Mouse (Mus musculus) small intestine, adult 2 months (tissue): ENCODE measurements around the gene Ccdc157.

ENCODE experiments used
- CTCF ChIP-seq: fragments of 200-500 bp; IDR thresholded peaks from 2 replicates; pipeline ENCODE4 v1.5.1; 2012; ENCODE audit warnings: low read depth, mild to moderate bottlenecking, control low read depth, inconsistent platforms, low read length, moderate library complexity, mixed read lengths; ENCODE audit not compliant: insufficient replicate concordance, insufficient read length; ENCODE audit errors: extremely low read depth
- POLR2A ChIP-seq: fragments of 200-500 bp; IDR thresholded peaks from 2 replicates; pipeline ENCODE4 v1.6.1; 2012; ENCODE audit warnings: low read depth, mild to moderate bottlenecking, control low read depth, inconsistent platforms, low read length, moderate library complexity

DNA sequence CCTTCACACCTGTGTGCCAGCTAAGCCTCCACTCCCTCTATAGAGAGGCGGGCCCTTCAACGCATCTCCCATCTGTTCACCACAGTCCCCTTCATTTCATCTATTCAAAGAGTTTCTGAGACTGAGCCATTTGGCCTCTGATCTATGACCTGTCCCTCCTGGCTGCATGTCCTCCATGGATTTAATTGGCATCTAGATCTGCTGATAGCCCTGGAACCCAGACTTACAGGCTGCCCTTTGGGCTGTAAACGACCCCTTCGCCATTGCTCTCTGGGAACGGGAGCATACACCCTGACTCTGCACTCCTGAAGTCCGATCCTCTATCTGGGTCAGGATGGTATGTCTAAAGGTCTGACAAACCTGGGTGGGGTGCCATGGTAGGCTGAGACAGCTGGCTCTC is 47.2 kb downstream of the Ccdc157 start:
- TF ChIP-seq CTCF: no peak
- TF ChIP-seq POLR2A: no peak
